Mouse (Mus musculus) liver (tissue): ENCODE results near the gene Trmt10a.
A peak's percentile ranks its signal among the peaks of the same experiment; 100 is the strongest.

ENCODE experiments used
- DNase-seq: peaks from one replicate; pipeline ENCODE4 v3.0.0-alpha.2; 2020; ENCODE audit warnings: mixed read lengths

Trmt10a gene

GRCm38 (mm10) chr3:138143315-138144059, at the start of gene Trmt10a:
Gene Trmt10a, plus strand, starts transcription at chr3:138143448.
- DNase-seq, result peak; percentile 99

GRCm38 (mm10) chr3:138095301-138095700, 47.9 kb upstream of the Trmt10a start:
- no peak for DNase-seq

- no peak for DNase-seq
These were observed 47.5 kb upstream of the Trmt10a start for GRCm38 (mm10) chr3:138095718-138096117.

- DNase-seq, result no peak
These were observed 46.8 kb upstream of the Trmt10a start for GRCm38 (mm10) chr3:138096263-138097028.

GRCm38 (mm10) chr3:138097718-138098117, 45.5 kb upstream of the Trmt10a start:
- DNase-seq, result no peak

- no peak for DNase-seq
These were observed 41.3 kb upstream of the Trmt10a start for GRCm38 (mm10) chr3:138101936-138102335.

- DNase-seq, result no peak
These were observed 39.6 kb upstream of the Trmt10a start for GRCm38 (mm10) chr3:138103690-138104089.

- DNase-seq, result no peak
These were observed 38.2 kb upstream of the Trmt10a start for GRCm38 (mm10) chr3:138105056-138105455.

- DNase-seq, result no peak
These were observed 36.4 kb upstream of the Trmt10a start for GRCm38 (mm10) chr3:138106887-138107286.

- DNase-seq, result no peak
These were observed 32.1 kb upstream of the Trmt10a start for GRCm38 (mm10) chr3:138110910-138111782.

- DNase-seq, result no peak
These were observed 29.1 kb upstream of the Trmt10a start for GRCm38 (mm10) chr3:138114106-138114505.

GRCm38 (mm10) chr3:138116871-138117270, 26.4 kb upstream of the Trmt10a start:
- no peak for DNase-seq

GRCm38 (mm10) chr3:138118392-138118791, 24.9 kb upstream of the Trmt10a start:
- no peak for DNase-seq

GRCm38 (mm10) chr3:138118831-138119230, 24.4 kb upstream of the Trmt10a start:
- no peak for DNase-seq

GRCm38 (mm10) chr3:138119444-138120105, 23.7 kb upstream of the Trmt10a start:
- no peak for DNase-seq

GRCm38 (mm10) chr3:138121461-138121860, 21.8 kb upstream of the Trmt10a start:
- no peak for DNase-seq

GRCm38 (mm10) chr3:138123842-138124241, 19.4 kb upstream of the Trmt10a start:
- no peak for DNase-seq

- no peak for DNase-seq
These were observed 14.1 kb upstream of the Trmt10a start for GRCm38 (mm10) chr3:138129110-138129509.

- DNase-seq, result no peak
These were observed 12.6 kb upstream of the Trmt10a start for GRCm38 (mm10) chr3:138130692-138131091.

GRCm38 (mm10) chr3:138131168-138131567, 12.1 kb upstream of the Trmt10a start:
- DNase-seq, result peak; percentile 29

- no peak for DNase-seq
These were observed 9.8 kb upstream of the Trmt10a start for GRCm38 (mm10) chr3:138133463-138133862.

- DNase-seq, result no peak
These were observed 9.3 kb upstream of the Trmt10a start for GRCm38 (mm10) chr3:138133916-138134315.

GRCm38 (mm10) chr3:138134528-138134927, 8.7 kb upstream of the Trmt10a start:
- DNase-seq, result no peak
